Mouse (Mus musculus) MEL (cell line): Measurements from ENCODE around the gene Bcas2. TPM values are rescaled to one million over a fixed set of nuclear protein-coding genes. Genes with fewer than 3 reads are reported as not detected.

Experiments used
- DNase-seq: peaks from one replicate; pipeline ENCODE4 v3.0.0; 2011; ENCODE audit warnings: low read depth, low spot score
- H3K27ac ChIP-seq: 2 replicates; pipeline ENCODE4 v1.5.1; 2012; ENCODE audit warnings: low read depth, mild to moderate bottlenecking, control low read depth, low read length, moderate library complexity; ENCODE audit not compliant: control insufficient read depth
- H3K27me3 ChIP-seq, 2 experiments: fragments of 150-350 bp in 1 of 2; sonication (generic) in 1 of 2; 2 replicates each; pipeline ENCODE4 v1.6.1; 2012; ENCODE audit warnings: low read length in 2 of 2, mild to moderate bottlenecking in 2 of 2, improper control_type of control experiment in 1 of 2, moderate library complexity in 1 of 2; ENCODE audit not compliant: insufficient read depth in 2 of 2, control insufficient read depth in 1 of 2
- H3K36me3 ChIP-seq, 2 experiments: 2 replicates each; pipeline ENCODE4 v1.6.1; 2012 to 2014; ENCODE audit warnings: low read length in 2 of 2, improper control_type of control experiment in 1 of 2, inconsistent platforms in 1 of 2, mild to moderate bottlenecking in 1 of 2; ENCODE audit not compliant: insufficient read depth in 2 of 2, control insufficient read depth in 1 of 2
- H3K4me1 ChIP-seq, 2 experiments: fragments of 150-350 bp in 1 of 2; sonication (generic) in 1 of 2; 2 replicates each; pipeline ENCODE4 v1.6.1; 2012; ENCODE audit warnings: low read length in 2 of 2, improper control_type of control experiment in 1 of 2, mild to moderate bottlenecking in 1 of 2; ENCODE audit not compliant: insufficient read depth in 2 of 2, control insufficient read depth in 1 of 2
- H3K4me3 ChIP-seq, 2 experiments: fragments of 150-350 bp in 1 of 2; sonication (generic) in 1 of 2; 2 replicates each; pipeline ENCODE4 v1.5.1; 2012; ENCODE audit warnings: low read depth in 2 of 2, low read length in 2 of 2, mild to moderate bottlenecking in 2 of 2, moderate library complexity in 2 of 2, control low read depth in 1 of 2, improper control_type of control experiment in 1 of 2; ENCODE audit not compliant: control insufficient read depth in 1 of 2, insufficient read depth in 1 of 2
- H3K79me2 ChIP-seq: 2 replicates; pipeline ENCODE4 v1.6.1; 2012; ENCODE audit warnings: mild to moderate bottlenecking, low read length, moderate library complexity; ENCODE audit not compliant: control insufficient read depth, poor library complexity, insufficient read depth
- H3K9ac ChIP-seq: 2 replicates; pipeline ENCODE4 v1.6.1; 2012; ENCODE audit warnings: low read depth, mild to moderate bottlenecking, control low read depth, low read length, moderate library complexity; ENCODE audit not compliant: control insufficient read depth, poor library complexity, severe bottlenecking
- H3K9me3 ChIP-seq: fragments of 150-350 bp; sonication (generic); replicated peaks from 2 replicates; pipeline ENCODE4 v1.6.1; 2012; ENCODE audit warnings: mild to moderate bottlenecking, low read length, improper control_type of control experiment, moderate library complexity; ENCODE audit not compliant: insufficient read depth
- BHLHE40 ChIP-seq: IDR thresholded peaks from 2 replicates; pipeline ENCODE4 v1.6.1; 2012; ENCODE audit warnings: low read depth, mild to moderate bottlenecking, inconsistent platforms, low read length, improper control_type of control experiment, borderline replicate concordance
- CHD2 ChIP-seq: IDR thresholded peaks from 2 replicates; pipeline ENCODE4 v1.6.1; 2011; ENCODE audit warnings: low read length, improper control_type of control experiment
- CTCF ChIP-seq, 3 experiments: IDR thresholded peaks in 2 of 3; conservative IDR thresholded peaks in 1 of 3; 2 replicates each; pipeline ENCODE4 v1.5.1; 2011 to 2012; ENCODE audit warnings: low read length in 3 of 3, low read depth in 2 of 3, mild to moderate bottlenecking in 2 of 3, improper control_type of control experiment in 1 of 3, inconsistent platforms in 1 of 3, mixed read lengths in 1 of 3, moderate library complexity in 1 of 3; ENCODE audit not compliant: control insufficient read depth in 1 of 3, insufficient read depth in 1 of 3, poor library complexity in 1 of 3, severe bottlenecking in 1 of 3
- E2F4 ChIP-seq: IDR thresholded peaks from 2 replicates; pipeline ENCODE4 v1.6.1; 2011; ENCODE audit warnings: low read depth, low read length, improper control_type of control experiment, borderline replicate concordance
- ELF1 ChIP-seq: IDR thresholded peaks from 2 replicates; pipeline ENCODE4 v1.6.1; 2014; ENCODE audit warnings: low read depth, mild to moderate bottlenecking, inconsistent platforms, low read length, improper control_type of control experiment, moderate library complexity
- EP300 ChIP-seq, 2 experiments: IDR thresholded peaks; 2 replicates each; pipeline ENCODE4 v1.6.1; 2011; ENCODE audit warnings: improper control_type of control experiment in 2 of 2, low read length in 2 of 2, low read depth in 1 of 2, mild to moderate bottlenecking in 1 of 2
- ETS1 ChIP-seq: IDR thresholded peaks from 2 replicates; pipeline ENCODE4 v1.6.1; 2012; ENCODE audit warnings: low read depth, mild to moderate bottlenecking, inconsistent platforms, low read length, improper control_type of control experiment, moderate library complexity
- GABPA ChIP-seq: IDR thresholded peaks from 2 replicates; pipeline ENCODE4 v1.6.1; 2012; ENCODE audit warnings: low read depth, mild to moderate bottlenecking, inconsistent platforms, low read length, improper control_type of control experiment, moderate library complexity
- GATA1 ChIP-seq: IDR thresholded peaks from 2 replicates; pipeline ENCODE4 v1.6.1; 2011; ENCODE audit warnings: low read depth, low read length, improper control_type of control experiment
- HCFC1 ChIP-seq: IDR thresholded peaks from 2 replicates; pipeline ENCODE4 v1.6.1; 2012; ENCODE audit warnings: low read depth, mild to moderate bottlenecking, inconsistent platforms, low read length, improper control_type of control experiment, moderate library complexity
- MAFK ChIP-seq: IDR thresholded peaks from 2 replicates; pipeline ENCODE4 v1.6.1; 2011; ENCODE audit warnings: low read depth, mild to moderate bottlenecking, low read length, improper control_type of control experiment, borderline replicate concordance
- MAZ ChIP-seq: IDR thresholded peaks from 2 replicates; pipeline ENCODE4 v1.6.1; 2012; ENCODE audit warnings: low read depth, mild to moderate bottlenecking, inconsistent platforms, low read length, improper control_type of control experiment
- MEF2A ChIP-seq: IDR thresholded peaks from 2 replicates; pipeline ENCODE4 v1.6.1; 2014; ENCODE audit warnings: low read depth, mild to moderate bottlenecking, inconsistent platforms, low read length, improper control_type of control experiment; ENCODE audit not compliant: poor library complexity, insufficient replicate concordance, severe bottlenecking; ENCODE audit errors: extremely low read depth
- MXI1 ChIP-seq: IDR thresholded peaks from 2 replicates; pipeline ENCODE4 v1.6.1; 2011; ENCODE audit warnings: mild to moderate bottlenecking, low read depth, low read length, improper control_type of control experiment
- MYB ChIP-seq: IDR thresholded peaks from 2 replicates; pipeline ENCODE4 v1.6.1; 2011; ENCODE audit warnings: mild to moderate bottlenecking, low read depth, low read length, improper control_type of control experiment
- MYC ChIP-seq: IDR thresholded peaks from 2 replicates; pipeline ENCODE4 v1.6.1; 2011; ENCODE audit warnings: low read depth, mild to moderate bottlenecking, low read length, improper control_type of control experiment, moderate library complexity
- NELFE ChIP-seq: IDR thresholded peaks from 2 replicates; pipeline ENCODE4 v1.6.1; 2011; ENCODE audit warnings: low read depth, low read length, improper control_type of control experiment
- POLR2A ChIP-seq, 2 experiments: IDR thresholded peaks; 2 replicates each; pipeline ENCODE4 v1.6.1; 2011 to 2012; ENCODE audit warnings: low read length in 2 of 2, mild to moderate bottlenecking in 2 of 2, control low read depth in 1 of 2, improper control_type of control experiment in 1 of 2, low read depth in 1 of 2, moderate library complexity in 1 of 2; ENCODE audit not compliant: control insufficient read depth in 1 of 2, insufficient read depth in 1 of 2, poor library complexity in 1 of 2
- POLR2AphosphoS5 ChIP-seq: IDR thresholded peaks from 2 replicates; pipeline ENCODE4 v1.6.1; 2012; ENCODE audit warnings: low read depth, borderline replicate concordance, mild to moderate bottlenecking, inconsistent platforms, low read length, moderate library complexity, mixed read lengths
- RAD21 ChIP-seq: IDR thresholded peaks from 2 replicates; pipeline ENCODE4 v1.6.1; 2011; ENCODE audit warnings: mild to moderate bottlenecking, low read depth, low read length, improper control_type of control experiment
- RCOR1 ChIP-seq: IDR thresholded peaks from 2 replicates; pipeline ENCODE4 v1.6.1; 2012; ENCODE audit warnings: low read depth, mild to moderate bottlenecking, inconsistent platforms, low read length, improper control_type of control experiment
- SIN3A ChIP-seq: IDR thresholded peaks from 2 replicates; pipeline ENCODE4 v1.6.1; 2012; ENCODE audit warnings: low read length, improper control_type of control experiment, inconsistent platforms
- SMC3 ChIP-seq: IDR thresholded peaks from 2 replicates; pipeline ENCODE4 v1.6.1; 2011; ENCODE audit warnings: low read depth, low read length, improper control_type of control experiment
- UBTF ChIP-seq: IDR thresholded peaks from 2 replicates; pipeline ENCODE4 v1.6.1; 2012; ENCODE audit warnings: low read depth, mild to moderate bottlenecking, inconsistent platforms, low read length, improper control_type of control experiment, moderate library complexity, borderline replicate concordance; ENCODE audit not compliant: insufficient read depth
- USF1 ChIP-seq: IDR thresholded peaks from 2 replicates; pipeline ENCODE4 v1.6.1; 2014; ENCODE audit warnings: low read depth, mild to moderate bottlenecking, inconsistent platforms, low read length, improper control_type of control experiment, moderate library complexity
- USF2 ChIP-seq, 2 experiments: IDR thresholded peaks; 2 replicates each; pipeline ENCODE4 v1.6.1; 2011 to 2012; ENCODE audit warnings: improper control_type of control experiment in 2 of 2, low read length in 2 of 2, borderline replicate concordance in 1 of 2, inconsistent platforms in 1 of 2, low read depth in 1 of 2, mild to moderate bottlenecking in 1 of 2; ENCODE audit not compliant: insufficient read depth in 1 of 2
- ZKSCAN1 ChIP-seq: IDR thresholded peaks from 2 replicates; pipeline ENCODE4 v1.6.1; 2012; ENCODE audit warnings: low read depth, mild to moderate bottlenecking, inconsistent platforms, low read length, improper control_type of control experiment, moderate library complexity
- ZMIZ1 ChIP-seq: IDR thresholded peaks from 2 replicates; pipeline ENCODE4 v1.6.1; 2012; ENCODE audit warnings: low read depth, mild to moderate bottlenecking, inconsistent platforms, low read length, improper control_type of control experiment, moderate library complexity
- ZNF384 ChIP-seq: IDR thresholded peaks from 2 replicates; pipeline ENCODE4 v1.6.1; 2012; ENCODE audit warnings: low read depth, mild to moderate bottlenecking, inconsistent platforms, low read length, improper control_type of control experiment
- polyA plus RNA-seq, 2 experiments: library from polyadenylated mRNA; stranded (reverse) in 1 of 2; unstranded in 1 of 2; fragments of >175 nt in 1 of 2; fragments of >200 nt in 1 of 2; gene quantifications; 2 replicates each; pipeline versions ENCODE4 v1.2.1 to v1.2.4; 2012; ENCODE audit warnings: low replicate concordance in 2 of 2, low read depth in 1 of 2; ENCODE audit not compliant: insufficient read length in 2 of 2, insufficient read depth in 1 of 2, missing spikeins in 1 of 2
- total RNA-seq: library from RNA; depleted of rRNA; stranded (reverse); fragments of 300-350 nt; gene quantifications from 2 replicates; pipeline ENCODE4 v1.2.3, GENCODE M21; 2012

The Bcas2 gene
- total and polyA plus RNA-seq, 3 experiments = 117 to 166 TPM; not detected in 1

GRCm38 (mm10) chr3:103193186-103193585 is 21.7 kb downstream of the Bcas2 start:
- TF ChIP-seq GABPA = no peak
- no peak for TF ChIP-seq E2F4
- no peak for TF ChIP-seq SIN3A
- no peak for TF ChIP-seq BHLHE40
- TF ChIP-seq NELFE = no peak
- TF ChIP-seq POLR2AphosphoS5 = no peak

GRCm38 (mm10) chr3:103196320-103196823 is 24.9 kb downstream of the Bcas2 start:
- H3K4me3 ChIP-seq = no peak overlapping the region
- DNase-seq = peak; percentile 77
- H3K9ac ChIP-seq = no peak overlapping the region
- H3K4me1 ChIP-seq = peaks cover 2 to 6% of the 10 kb centered on the region in 2 experiments; a peak in 2 of 4 replicates
- peaks cover 0 to 3% of the 10 kb centered on the region in 2 experiments; a peak in 2 of 4 replicates for H3K36me3 ChIP-seq
- H3K27me3 ChIP-seq = no peaks in the 10 kb centered on the region
- no peaks in the 10 kb centered on the region for H3K79me2 ChIP-seq
- H3K27ac ChIP-seq = peak overlapping the region; percentile 91
- no peaks in the 10 kb centered on the region; the same call in 1 of the 2 replicates for H3K9me3 ChIP-seq
- TF ChIP-seq CHD2 (no peak), EP300 (IDR thresholded peaks at IDR 0.05; ENCODE audit: low read depth in 1 of 2, low read length in 2 of 2) (peak; percentile 92 to 98), ZKSCAN1 (no peak), POLR2AphosphoS5 (no peak), HCFC1 (no peak), GATA1 (peak; percentile 99), RAD21 (no peak), RCOR1 (0 out of 2 replicates have a peak, but pooled peaks have one; percentile 29), USF1 (no peak), MXI1 (no peak), MYC (no peak), ETS1 (peak; percentile 78; the same call in 1 of the 2 replicates), UBTF (no peak), ZNF384 (no peak), GABPA (no peak), CTCF (IDR thresholded peaks at IDR 0.05 in 2 of 3, conservative IDR thresholded peaks at IDR 0.05 in 1 of 3; ENCODE audit: control insufficient read depth in 1 of 3, insufficient read depth in 1 of 3, low read depth in 2 of 3, low read length in 3 of 3, poor library complexity in 1 of 3, severe bottlenecking in 1 of 3) (no peak), MAFK (no peak), POLR2A (IDR thresholded peaks at IDR 0.05; ENCODE audit: control insufficient read depth in 1 of 2, insufficient read depth in 1 of 2, low read depth in 1 of 2, low read length in 2 of 2, poor library complexity in 1 of 2) (no peak), BHLHE40 (no peak), MYB (peak; percentile 81), SMC3 (0 out of 2 replicates have a peak, but pooled peaks have one; percentile 4), ELF1 (no peak), MEF2A (no peak), ZMIZ1 (no peak), USF2 (IDR thresholded peaks at IDR 0.05; ENCODE audit: borderline replicate concordance in 1 of 2, insufficient read depth in 1 of 2, low read depth in 1 of 2, low read length in 2 of 2) (no peak), NELFE (no peak), E2F4 (no peak), MAZ (no peak)

More at GRCm38 (mm10) chr3:103193186-103193585, 21.7 kb downstream of the Bcas2 start:
- H3K27ac ChIP-seq = peak overlapping the region; percentile 31; the same call in 1 of the 2 replicates
- H3K27me3 ChIP-seq = no peaks in the 10 kb centered on the region
- no peak overlapping the region for H3K9ac ChIP-seq
- no peak overlapping the region for H3K4me3 ChIP-seq
- no peaks in the 10 kb centered on the region for H3K79me2 ChIP-seq
- H3K36me3 ChIP-seq = peaks cover 0 to 3% of the 10 kb centered on the region in 2 experiments; a peak in 2 of 4 replicates
- H3K4me1 ChIP-seq = peaks cover 2 to 6% of the 10 kb centered on the region in 2 experiments; a peak in 2 of 4 replicates
- H3K9me3 ChIP-seq = no peaks in the 10 kb centered on the region; the same call in 1 of the 2 replicates
- DNase-seq = peak; percentile 37
